Comparison of ENCODE assay signal across 20 mouse cellular contexts in the genomic region with DNA sequence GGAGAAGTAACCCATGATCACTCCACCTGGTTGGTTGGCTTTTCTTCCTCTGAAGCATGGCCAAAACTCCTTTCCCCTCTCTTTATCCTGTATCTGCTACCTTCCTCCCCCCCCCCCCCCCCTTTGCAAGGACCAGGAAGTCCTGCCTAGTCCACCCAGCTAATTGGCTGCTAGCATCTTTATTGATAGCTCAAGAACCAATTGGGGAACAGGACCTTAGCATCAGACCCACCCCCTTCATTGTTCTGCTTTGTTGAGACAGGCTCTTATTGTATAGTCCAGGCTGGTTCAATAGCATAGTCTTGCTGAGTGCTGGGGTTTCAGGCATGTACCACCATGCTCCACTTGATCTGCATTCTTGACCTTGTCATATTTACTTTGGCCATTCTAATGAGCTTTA. TPM values are rescaled to one million over a fixed set of nuclear protein-coding genes. Genes with fewer than 3 reads are reported as not detected.
A peak's percentile ranks its signal among the peaks of the same experiment; 100 is the strongest.
DNase-seq lines count a peak whose midpoint lies in the region; ATAC-seq and TF ChIP-seq lines count a peak whose summit lies in the region.
"Had no signal": no experiment of that assay in that cellular context is flagged by ENCODE, and none has a peak within 500 bp of the region (broad histone marks: within the 10 kb centered on the region; RNA-seq: fewer than 3 reads in every experiment).

No protein-coding gene starts in this region.

- no peak overlapping the region for H3K9ac ChIP-seq in CH12.LX (ENCODE audit: insufficient read depth, low read depth)
- H3K9ac ChIP-seq in ES-E14 (ENCODE audit: insufficient read depth, low read depth, low read length, poor library complexity, severe bottlenecking), result no peak overlapping the region
- H3K9ac ChIP-seq: embryonic facial prominence, embryonic 12.5 days; forebrain, embryonic 15.5 days; hindbrain, embryonic 13.5 days; intestine, embryonic 15.5 days had no signal

- no peaks in the 10 kb centered on the region for H3K9me3 ChIP-seq in CH12.LX (replicated peaks; ENCODE audit: low read length)
- no peaks in the 10 kb centered on the region for H3K9me3 ChIP-seq in ES-E14 (ENCODE audit: control insufficient read depth, insufficient read depth, low read depth, low read length)
- H3K9me3 ChIP-seq: embryonic facial prominence, embryonic 12.5 days; forebrain, embryonic 15.5 days; G1E; heart, embryonic 10.5 days; hindbrain, embryonic 13.5 days; intestine, embryonic 15.5 days had no signal

- no peaks in the 10 kb centered on the region for H3K79me2 ChIP-seq in CH12.LX (replicated peaks; ENCODE audit: control insufficient read depth, extremely low read depth, insufficient read depth, poor library complexity, severe bottlenecking)

- TF ChIP-seq RAD21 in CH12.LX (IDR thresholded peaks at IDR 0.05; ENCODE audit: low read depth, low read length), result no peak

- no peak for ATAC-seq in CD4-positive, CD25-positive, alpha-beta regulatory T cell, adult 4 months
- ATAC-seq: forebrain, embryonic 15.5 days; hindbrain, postnatal 0 days; intestine, embryonic 15.5 days had no signal

- H3K4me2 ChIP-seq in CH12.LX (ENCODE audit: insufficient read depth, low read depth, poor library complexity, severe bottlenecking), result no peak overlapping the region
- H3K4me2 ChIP-seq: embryonic facial prominence, embryonic 12.5 days; forebrain, embryonic 15.5 days; hindbrain, embryonic 13.5 days; intestine, embryonic 15.5 days had no signal

- no peaks in the 10 kb centered on the region for H3K27me3 ChIP-seq in CH12.LX (replicated peaks)
- H3K27me3 ChIP-seq: embryonic facial prominence, embryonic 12.5 days; forebrain, embryonic 15.5 days; hindbrain, embryonic 13.5 days; intestine, embryonic 15.5 days had no signal

- TF ChIP-seq POLR2A in CH12.LX (IDR thresholded peaks at IDR 0.05; ENCODE audit: low read depth, low read length), result no peak

- no peak for TF ChIP-seq EP300 in CH12.LX (IDR thresholded peaks at IDR 0.05; ENCODE audit: low read length)

- in situ Hi-C loops in CH12.LX (cut with MboI; ENCODE audit: low pct_ligation_motif_present, low pct_unique_long_range_greater_than_20kb, low sequenced_read_pairs), result no loop called here
- in situ Hi-C loops in ES-E14 (cut with MboI; ENCODE audit: low sequenced_read_pairs in 2 of 2, unreplicated experiment in 2 of 2), result no loop called here

- no peak for TF ChIP-seq CTCF in CH12.LX (conservative IDR thresholded peaks at IDR 0.05 in 1 of 2, IDR thresholded peaks at IDR 0.05 in 1 of 2; ENCODE audit: low read depth in 2 of 2, low read length in 2 of 2)

- H3K27ac ChIP-seq in CH12.LX (ENCODE audit: insufficient read depth, low read depth), result no peak overlapping the region
- H3K27ac ChIP-seq in ES-E14 (ENCODE audit: insufficient read depth, low read depth, low read length, poor library complexity, severe bottlenecking), result no peak overlapping the region
- H3K27ac ChIP-seq: embryonic facial prominence, embryonic 12.5 days; forebrain, embryonic 15.5 days; heart, embryonic 10.5 days; hindbrain, embryonic 13.5 days; hindbrain, postnatal 0 days; intestine, embryonic 15.5 days had no signal

- DNase-seq in CH12.LX (ENCODE audit: extremely low read depth) (peak; percentile 15), ES-E14 (ENCODE audit: low read depth, low spot score) (peak; percentile 28), ZHBTc4 (ENCODE audit: low read depth, low spot score) (peak; percentile 71)
- no peak for DNase-seq in cerebellum, adult 8-10 months
- DNase-seq in left cerebral cortex, adult 8-10 months (ENCODE audit: low spot score in 2 of 2), result no peak
- DNase-seq: adrenal gland, postnatal 10 days; cerebellum, adult 11-12 months; cerebellum, postnatal 10 days; gastrocnemius, postnatal 36 days; heart, adult 11 months; heart, postnatal 10 days; kidney, adult 18-20 months had no signal

- H3K36me3 ChIP-seq in CH12.LX (replicated peaks in 1 of 2; ENCODE audit: control insufficient read depth in 1 of 2, insufficient read depth in 1 of 2, low read length in 1 of 2), result peaks cover 30 to 75% of the 10 kb centered on the region in 2 experiments
- H3K36me3 ChIP-seq in ES-E14 (ENCODE audit: control insufficient read depth, insufficient read depth, low read length, poor library complexity, severe bottlenecking), result no peaks in the 10 kb centered on the region; the same call in 1 of the 2 replicates

- H3K4me3 ChIP-seq in CH12.LX (replicated peaks in 1 of 3; ENCODE audit: low read depth in 2 of 3, low read length in 2 of 3, poor library complexity in 1 of 3), result no peak overlapping the region
- no peak overlapping the region for H3K4me3 ChIP-seq in ES-E14 (ENCODE audit: insufficient read depth in 1 of 2, low read depth in 1 of 2, low read length in 2 of 2, poor library complexity in 1 of 2, severe bottlenecking in 1 of 2)
- H3K4me3 ChIP-seq: embryonic facial prominence, embryonic 12.5 days; forebrain, embryonic 15.5 days; heart, embryonic 10.5 days; hindbrain, embryonic 13.5 days; intestine, embryonic 15.5 days had no signal

- H3K4me1 ChIP-seq in CH12.LX (ENCODE audit: control insufficient read depth in 1 of 2, insufficient read depth in 2 of 2) (no peaks in the 10 kb centered on the region), ES-E14 (ENCODE audit: control insufficient read depth in 2 of 2, insufficient read depth in 2 of 2, low read length in 2 of 2, poor library complexity in 1 of 2) (no peaks in the 10 kb centered on the region)
- H3K4me1 ChIP-seq: embryonic facial prominence, embryonic 12.5 days; forebrain, embryonic 15.5 days; heart, embryonic 10.5 days; hindbrain, embryonic 13.5 days; intestine, embryonic 15.5 days had no signal

- dilution Hi-C loops in CH12.LX (cut with MboI; ENCODE audit: extremely low pct_ligation_motif_present, extremely low pct_unique_long_range_greater_than_20kb, low sequenced_read_pairs), result no loop called here

TF ChIP-seq in CH12.LX, 34 proteins besides CTCF, POLR2A, EP300 and RAD21:
- TF ChIP-seq ELF1 (IDR thresholded peaks at IDR 0.05; ENCODE audit: low read depth, low read length), result peak; percentile 13; the same call in 1 of the 2 replicates
- no peak for TF ChIP-seq GABPA (IDR thresholded peaks at IDR 0.05; ENCODE audit: insufficient replicate concordance, low read depth, low read length)

TF ChIP-seq in ES-E14, 5 proteins besides CTCF, POLR2A, EP300 and RAD21:
- peak; percentile 51; the same call in 1 of the 2 replicates for TF ChIP-seq CHD2 (IDR thresholded peaks at IDR 0.05; ENCODE audit: low read depth, low read length)
- TF ChIP-seq HCFC1 (IDR thresholded peaks at IDR 0.05; ENCODE audit: borderline replicate concordance, insufficient read depth, low read length), result no peak
- no peak for TF ChIP-seq ZNF384 (IDR thresholded peaks at IDR 0.05; ENCODE audit: low read depth, low read length)
- TF ChIP-seq ZC3H11A (IDR thresholded peaks at IDR 0.05; ENCODE audit: borderline replicate concordance, low read depth, low read length), result no peak
TF ChIP-seq in ES-E14: peak in this region for 1.

RNA-seq across cellular contexts. Expression of a gene that starts 37.2 kb away (rescaled TPM):
- total RNA-seq in CH12.LX (2012; rRNA removed) (7.7 and 17.4 TPM in 2 replicates), CH12.LX (2014; rRNA removed) (12.2 and 12.9 TPM in 2 replicates), ES-E14 (2012; rRNA removed) (3.7 and 9.0 TPM in 2 replicates)
- polyA plus RNA-seq in CH12.LX (2012; ENCODE audit: insufficient read length, low read depth), result 14.2 and 16.5 TPM in 2 replicates
- 1 to 10 TPM; 5.0 to 7.0 TPM for polyA plus RNA-seq in CD4-positive, CD25-positive, alpha-beta regulatory T cell, adult 4 months (2017; shearing (Covaris generic))
- 1 to 10 TPM in 3 of 4 experiments, under 1 TPM in 1; 0.80 to 1.6 (median 1.3) TPM for total RNA-seq in left cerebral cortex, adult 8-10 months (2022)
- polyA plus RNA-seq: G1E had no signal

Comparison
In these comparisons a context has a peak if more than half of its experiments do, and no peak if none do; other contexts are left out.
1. DNase-seq: peak in CH12.LX (single experiment), ES-E14 (single experiment) and ZHBTc4 (single experiment); none in cerebellum, adult 8-10 months (single experiment) and left cerebral cortex, adult 8-10 months (0 of 2).